Mouse (Mus musculus) hindbrain, embryonic 11.5 days (tissue): ENCODE measurements around the gene Mtor. TPM values are rescaled to one million over a fixed set of nuclear protein-coding genes. Genes with fewer than 3 reads are reported as not detected.

ENCODE experiments used
- ATAC-seq: fragments of 200-750 bp; cut with Nextera tagmentation; 2 replicates; pipeline ENCODE4 v1.8.0; 2017; ENCODE audit warnings: mild to moderate bottlenecking, moderate TSS enrichment, moderate library complexity; ENCODE audit not compliant: low FRiP score
- DNase-seq: peaks from one replicate; pipeline ENCODE4 v3.0.0-alpha.2; 2015; ENCODE audit warnings: low spot score
- H3K27ac ChIP-seq: fragments of 300-500 bp; sonication (generic); 2 replicates; pipeline ENCODE4 v1.5.1; 2014; ENCODE audit warnings: mild to moderate bottlenecking, low read depth, low read length
- H3K27me3 ChIP-seq: fragments of 300-500 bp; sonication (generic); 2 replicates; pipeline ENCODE4 v1.6.1; 2014; ENCODE audit warnings: mild to moderate bottlenecking, low read length, moderate library complexity, mixed read lengths; ENCODE audit not compliant: control insufficient read depth, insufficient read depth
- H3K36me3 ChIP-seq: fragments of 300-500 bp; sonication (generic); 2 replicates; pipeline ENCODE4 v1.6.1; 2014; ENCODE audit warnings: mild to moderate bottlenecking, low read length, moderate library complexity, mixed read lengths; ENCODE audit not compliant: control insufficient read depth, insufficient read depth
- H3K4me1 ChIP-seq: fragments of 300-500 bp; sonication (generic); replicated peaks from 2 replicates; pipeline ENCODE4 v1.6.1; 2014; ENCODE audit warnings: low read length, mixed read lengths; ENCODE audit not compliant: control insufficient read depth, insufficient read depth
- H3K4me2 ChIP-seq: fragments of 300-500 bp; sonication (generic); replicated peaks from 2 replicates; pipeline ENCODE4 v1.6.1; 2014; ENCODE audit warnings: mild to moderate bottlenecking, low read depth, low read length
- H3K4me3 ChIP-seq: fragments of 300-500 bp; sonication (generic); 2 replicates; pipeline ENCODE4 v1.5.1; 2014; ENCODE audit warnings: low read depth, low read length
- H3K9ac ChIP-seq: fragments of 300-500 bp; sonication (generic); 2 replicates; pipeline ENCODE4 v1.6.1; 2014; ENCODE audit warnings: low read depth, low read length
- H3K9me3 ChIP-seq: fragments of 300-500 bp; sonication (generic); 2 replicates; pipeline ENCODE4 v1.6.1; 2016; ENCODE audit warnings: low read length; ENCODE audit not compliant: control insufficient read depth
- WGBS: fragments of 180-500 bp; shearing (Covaris S2); extraction: QIAGEN DNeasy Blood & Tissue Kit; methylation state at CpG from one replicate; pipeline ENCODE4 v1.1.7; 2014; 5-methylcytosine and 5-hydroxymethylcytosine counted together
- polyA plus RNA-seq: library from polyadenylated mRNA; unstranded; fragments of >200 nt; fragmentation: Nextera tagmentation; extraction: Ambion mirVana; gene quantifications from 2 replicates; pipeline ENCODE4 v1.2.1, GENCODE M21; 2014

The Mtor gene
- polyA plus RNA-seq, 1 experiment from 2014 or later, result 33.0 TPM

DNA sequence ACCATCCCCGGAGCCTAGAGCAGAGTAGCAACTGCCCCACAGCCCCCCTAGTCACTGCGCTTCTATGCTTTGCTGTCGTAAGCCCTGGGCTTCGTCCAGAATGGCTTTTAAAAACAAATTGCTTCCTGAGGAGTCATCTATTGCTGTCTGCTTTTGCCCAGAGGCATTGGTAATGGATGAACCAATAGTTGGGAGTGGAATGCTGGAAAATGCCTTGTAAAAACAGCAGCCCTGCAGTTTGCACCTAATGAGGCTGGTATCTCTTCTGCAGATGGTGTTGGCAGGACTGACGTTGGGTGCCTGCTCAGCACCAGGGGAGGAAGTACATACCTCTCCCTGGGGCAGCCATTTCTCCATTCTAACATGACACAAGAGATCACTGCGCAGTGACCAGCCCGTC is 75.1 kb downstream of the Mtor start:
- H3K36me3 ChIP-seq, result peaks cover 12% of the 10 kb centered on the region; the same call in 1 of the 2 replicates

DNA sequence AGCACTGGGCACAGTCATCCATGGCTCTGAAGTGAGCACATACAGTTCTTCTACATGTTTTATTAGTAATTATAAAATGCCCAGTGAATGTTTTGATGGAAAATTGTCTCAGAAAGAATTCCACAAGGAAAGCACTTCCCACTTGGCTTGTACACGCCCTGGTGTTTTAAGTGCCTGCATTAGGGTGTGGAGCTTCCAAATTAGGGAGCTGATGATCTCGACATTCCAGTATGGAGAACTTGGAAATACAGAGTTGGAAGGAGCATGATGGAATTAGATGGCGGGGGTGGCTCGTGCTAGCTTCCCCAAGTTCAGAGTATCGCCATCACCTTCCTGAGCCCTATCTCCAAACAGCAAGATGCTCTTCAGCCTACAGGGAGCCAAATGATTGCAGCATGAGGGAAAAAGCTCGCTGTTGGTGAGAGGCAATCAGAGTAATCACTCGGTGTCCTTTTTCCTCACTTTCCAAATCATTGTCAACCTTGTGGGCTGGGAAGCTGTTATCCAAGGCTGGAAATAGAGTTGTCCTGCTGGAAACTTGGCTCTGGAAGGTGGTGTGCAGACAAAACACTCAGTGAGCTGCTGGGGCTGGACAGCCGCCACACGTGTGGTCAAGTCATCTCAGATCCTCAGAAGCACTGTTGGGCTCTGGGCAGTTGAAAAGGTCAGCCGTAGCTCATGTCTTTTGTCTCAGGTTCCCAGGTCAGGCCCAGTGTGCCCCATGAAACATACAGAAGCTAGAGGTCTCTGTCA is 78.9 kb downstream of the Mtor start:
- DNase-seq (no peak), ATAC-seq (no peak)
- H3K4me1 ChIP-seq, result no peaks in the 10 kb centered on the region
- WGBS, result 92% methylated on average over 10 of the region's 10 CpGs
- H3K27me3 ChIP-seq, result no peaks in the 10 kb centered on the region
- no peaks in the 10 kb centered on the region for H3K9me3 ChIP-seq
- no peak overlapping the region for H3K4me3 ChIP-seq
- H3K4me2 ChIP-seq, result no peak overlapping the region
- peaks cover 8% of the 10 kb centered on the region; the same call in 1 of the 2 replicates for H3K36me3 ChIP-seq
- H3K27ac ChIP-seq, result no peak overlapping the region
- H3K9ac ChIP-seq, result no peak overlapping the region

More for the DNA sequence above, 75.1 kb downstream of the Mtor start:
- Histone ChIP-seq H3K9me3 (no peaks in the 10 kb centered on the region), H3K4me2 (no peak overlapping the region), H3K4me3 (no peak overlapping the region), H3K27ac (no peak overlapping the region), H3K4me1 (no peaks in the 10 kb centered on the region), H3K9ac (no peak overlapping the region), H3K27me3 (no peaks in the 10 kb centered on the region)
- DNase-seq, result no peak
- ATAC-seq, result no peak
- 83% methylated on average over 7 of the region's 7 CpGs for WGBS

DNA sequence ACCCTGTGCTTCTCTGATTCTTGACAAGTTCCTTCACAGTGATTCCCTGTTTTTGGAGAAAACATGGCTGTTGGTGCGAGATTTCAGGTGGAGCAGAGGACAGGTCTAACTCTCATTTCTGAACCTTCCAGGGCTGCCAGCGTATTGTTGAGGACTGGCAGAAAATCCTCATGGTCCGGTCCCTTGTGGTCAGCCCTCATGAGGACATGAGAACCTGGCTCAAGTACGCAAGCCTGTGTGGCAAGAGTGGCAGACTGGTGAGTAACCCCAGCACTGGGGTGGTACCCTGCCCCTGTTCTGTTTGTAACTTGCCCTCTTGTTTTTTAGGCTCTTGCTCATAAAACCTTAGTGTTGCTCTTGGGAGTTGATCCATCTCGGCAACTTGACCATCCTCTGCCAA is 81.9 kb downstream of the Mtor start:
- Histone ChIP-seq H3K27me3 (no peaks in the 10 kb centered on the region), H3K27ac (no peak overlapping the region), H3K4me2 (no peak overlapping the region), H3K9ac (no peak overlapping the region), H3K36me3 (peaks cover 15% of the 10 kb centered on the region), H3K4me3 (no peak overlapping the region), H3K4me1 (no peaks in the 10 kb centered on the region), H3K9me3 (no peaks in the 10 kb centered on the region)
- no peak for DNase-seq
- WGBS, result 90% methylated on average over 5 of the region's 5 CpGs
- ATAC-seq, result no peak

DNA sequence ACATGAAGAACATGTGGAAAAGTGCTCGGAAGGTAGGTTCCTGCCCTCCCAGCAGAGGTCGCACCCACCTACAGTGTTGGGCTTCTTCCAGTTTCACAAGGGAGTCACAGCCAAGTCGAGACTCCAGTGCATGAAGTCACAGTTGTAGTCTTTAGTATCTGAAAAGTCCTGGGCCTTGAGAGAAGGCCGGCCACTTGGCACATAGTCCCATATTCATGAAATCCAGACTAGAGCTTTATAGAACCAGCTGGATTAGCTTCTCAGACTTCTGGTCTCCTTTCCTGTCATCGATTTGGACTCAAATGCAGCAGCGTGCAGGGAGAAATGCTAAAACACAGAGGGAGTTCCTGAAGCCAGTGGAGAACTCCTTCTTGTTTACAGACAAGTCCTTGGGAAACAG is 82.4 kb downstream of the Mtor start:
- DNase-seq (no peak), ATAC-seq (no peak)
- Histone ChIP-seq H3K4me3 (no peak overlapping the region), H3K9me3 (no peaks in the 10 kb centered on the region), H3K27me3 (no peaks in the 10 kb centered on the region), H3K9ac (no peak overlapping the region), H3K4me2 (no peak overlapping the region), H3K36me3 (peaks cover 12% of the 10 kb centered on the region), H3K27ac (no peak overlapping the region), H3K4me1 (no peaks in the 10 kb centered on the region)
- 90% methylated on average over 6 of the region's 6 CpGs for WGBS

DNA sequence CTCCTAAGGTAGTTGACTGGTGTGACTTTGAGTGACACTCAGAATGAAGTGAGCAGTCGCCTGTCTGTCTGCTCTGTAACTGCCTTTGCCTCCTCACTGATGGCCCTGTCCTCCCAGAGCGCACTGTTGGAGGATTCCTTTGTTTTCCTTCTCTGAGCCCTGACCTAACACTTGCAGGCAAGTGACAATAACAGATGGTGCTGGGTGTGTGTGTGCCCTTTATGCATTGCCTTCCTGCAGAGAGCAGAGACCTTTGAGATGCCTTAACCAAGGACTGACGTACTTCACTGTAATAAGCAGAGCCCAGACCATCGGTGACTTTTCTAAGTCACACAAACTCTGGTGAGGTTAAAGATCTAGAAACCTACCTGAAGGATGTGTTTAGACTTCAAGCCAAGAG is 82.9 kb downstream of the Mtor start:
- Histone ChIP-seq H3K4me1 (no peaks in the 10 kb centered on the region), H3K4me2 (no peak overlapping the region), H3K27ac (no peak overlapping the region), H3K4me3 (no peak overlapping the region), H3K36me3 (peaks cover 11% of the 10 kb centered on the region), H3K9me3 (no peaks in the 10 kb centered on the region), H3K9ac (no peak overlapping the region), H3K27me3 (no peaks in the 10 kb centered on the region)
- WGBS, result 47% methylated on average over 4 of the region's 4 CpGs
- no peak for DNase-seq
- ATAC-seq, result no peak

DNA sequence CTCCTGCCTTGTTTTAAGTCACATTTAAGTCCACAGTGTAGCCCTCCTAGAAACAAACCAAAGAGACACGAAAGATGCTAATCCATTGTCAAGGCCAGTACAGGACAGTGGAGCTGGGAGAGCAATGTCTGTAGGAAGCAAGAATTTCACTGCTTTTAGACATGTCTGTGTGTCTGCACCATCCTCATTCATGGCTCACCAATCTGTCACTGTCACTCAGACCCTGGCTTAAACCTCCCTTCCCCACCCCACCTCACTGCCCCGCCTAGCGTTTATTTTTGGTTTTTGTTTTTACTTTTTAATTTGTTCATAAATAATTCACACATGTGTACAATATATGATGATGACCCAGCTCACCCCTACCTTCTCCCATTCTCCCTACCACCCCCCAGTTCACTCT is 84.1 kb downstream of the Mtor start:
- DNase-seq (no peak), ATAC-seq (no peak)
- Histone ChIP-seq H3K36me3 (peaks cover 15% of the 10 kb centered on the region), H3K9me3 (no peaks in the 10 kb centered on the region), H3K9ac (no peak overlapping the region), H3K4me3 (no peak overlapping the region), H3K4me2 (no peak overlapping the region), H3K4me1 (no peaks in the 10 kb centered on the region), H3K27me3 (no peaks in the 10 kb centered on the region), H3K27ac (no peak overlapping the region)
- 82% methylated on average over 3 of the region's 3 CpGs for WGBS

DNA sequence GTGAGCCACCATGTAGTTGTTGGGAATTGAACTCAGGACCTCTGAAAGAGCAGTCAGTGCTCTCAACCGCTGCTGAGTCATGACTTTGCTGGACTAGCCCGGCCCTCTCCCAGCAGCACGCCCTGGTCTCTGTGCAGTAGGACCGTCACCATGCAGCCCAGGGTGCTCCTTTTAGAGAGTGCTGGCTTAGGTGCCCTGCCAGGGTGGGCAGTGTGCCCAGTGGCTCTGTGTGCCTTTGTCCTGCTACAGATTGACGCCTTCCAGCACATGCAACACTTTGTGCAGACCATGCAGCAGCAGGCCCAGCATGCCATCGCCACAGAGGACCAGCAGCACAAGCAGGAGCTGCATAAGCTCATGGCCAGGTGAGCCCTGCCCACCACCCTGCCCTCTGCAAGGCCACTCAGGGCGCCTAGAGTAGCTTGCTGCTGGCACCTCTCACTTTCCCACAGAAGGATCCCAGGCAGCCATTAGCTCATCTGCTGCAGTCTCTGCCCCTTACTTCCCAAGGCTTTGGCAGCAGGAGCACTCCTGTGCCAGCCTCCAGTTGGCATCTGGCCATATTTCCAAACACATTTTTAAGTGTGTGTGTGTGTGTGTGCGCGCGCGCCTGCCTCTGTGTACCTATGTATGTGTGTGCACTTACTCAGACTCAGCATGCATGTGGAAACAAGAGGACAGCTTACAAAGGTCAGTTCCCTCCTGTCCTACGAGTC is 85.4 kb downstream of the Mtor start:
- 93% methylated on average over 12 of the region's 12 CpGs for WGBS
- DNase-seq, result no peak

DNA sequence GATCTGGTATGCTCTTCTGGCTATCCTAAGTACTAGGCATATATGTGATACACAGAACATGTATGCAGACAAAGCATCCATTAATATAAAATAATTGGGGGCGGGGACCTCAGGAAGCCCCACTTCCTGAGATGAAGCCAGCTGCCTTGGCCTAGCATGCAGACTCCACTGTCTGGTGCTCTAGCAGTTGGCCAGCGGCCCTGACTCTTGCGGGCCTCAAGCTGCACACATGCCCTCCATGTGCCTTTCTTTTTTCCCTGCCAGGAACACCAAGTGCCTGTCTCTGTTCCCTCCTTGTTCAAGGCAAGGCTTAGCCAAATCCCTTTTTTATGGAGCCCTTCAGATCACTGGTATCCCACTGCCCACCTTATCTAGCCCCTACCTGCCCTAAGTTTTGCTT is 87.5 kb downstream of the Mtor start:
- Histone ChIP-seq H3K27me3 (no peaks in the 10 kb centered on the region), H3K4me3 (no peak overlapping the region), H3K9me3 (no peaks in the 10 kb centered on the region), H3K4me1 (no peaks in the 10 kb centered on the region), H3K9ac (no peak overlapping the region), H3K27ac (no peak overlapping the region), H3K4me2 (no peak overlapping the region), H3K36me3 (peaks cover 28% of the 10 kb centered on the region)
- ATAC-seq, result no peak
- WGBS, result 95% methylated on average over 3 of the region's 3 CpGs
- DNase-seq, result no peak

More for the DNA sequence above, 85.4 kb downstream of the Mtor start:
- Histone ChIP-seq H3K4me1 (no peaks in the 10 kb centered on the region), H3K27ac (no peak overlapping the region), H3K9ac (no peak overlapping the region), H3K4me3 (no peak overlapping the region), H3K36me3 (peaks cover 18% of the 10 kb centered on the region), H3K4me2 (no peak overlapping the region), H3K9me3 (no peaks in the 10 kb centered on the region), H3K27me3 (no peaks in the 10 kb centered on the region)
- ATAC-seq, result no peak

DNA sequence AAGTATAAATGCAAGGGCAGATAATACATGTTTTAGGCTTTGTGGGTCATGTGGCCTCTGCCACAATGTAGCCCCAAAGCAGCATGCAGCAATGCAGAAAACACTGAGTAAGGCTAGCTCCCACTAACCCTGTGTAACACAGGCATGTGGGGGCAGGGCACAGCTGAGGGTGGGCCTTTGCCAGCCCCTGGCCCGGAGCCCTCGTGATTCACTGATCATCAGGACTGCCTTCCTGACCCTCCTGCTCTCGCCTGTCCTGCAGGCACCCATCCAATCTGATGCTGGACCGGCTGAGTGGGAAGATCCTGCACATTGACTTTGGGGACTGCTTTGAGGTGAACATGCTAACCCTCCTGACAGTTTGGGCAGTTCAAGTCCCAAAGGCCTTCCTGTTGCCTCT is 100.7 kb downstream of the Mtor start:
- no peak overlapping the region for H3K4me2 ChIP-seq
- 83% methylated on average over 4 of the region's 4 CpGs for WGBS
- DNase-seq (no peak), ATAC-seq (no peak)
- H3K4me1 ChIP-seq, result no peaks in the 10 kb centered on the region
- no peak overlapping the region for H3K27ac ChIP-seq
- H3K36me3 ChIP-seq, result peaks cover 24% of the 10 kb centered on the region
- no peak overlapping the region for H3K9ac ChIP-seq
- no peaks in the 10 kb centered on the region for H3K27me3 ChIP-seq
- H3K9me3 ChIP-seq, result no peaks in the 10 kb centered on the region
- H3K4me3 ChIP-seq, result no peak overlapping the region
